Mouse (Mus musculus) G1E-ER4 (cell line): ENCODE data around the gene Gtpbp6. TPM values are rescaled to one million over a fixed set of nuclear protein-coding genes. Genes with fewer than 3 reads are reported as not detected.

ENCODE experiments used
- GATA1 ChIP-seq: IDR thresholded peaks from one replicate; pipeline ENCODE4 v1.8.0; 2012; ENCODE audit warnings: low read length, inconsistent platforms
- polyA plus RNA-seq: library from polyadenylated mRNA; stranded (reverse); fragments of >175 nt; gene quantifications from 2 replicates; pipeline ENCODE4 v1.2.3, GENCODE M21; 2012

Gtpbp6 gene
- 37.3 and 43.7 TPM in 2 replicates for polyA plus RNA-seq

DNA sequence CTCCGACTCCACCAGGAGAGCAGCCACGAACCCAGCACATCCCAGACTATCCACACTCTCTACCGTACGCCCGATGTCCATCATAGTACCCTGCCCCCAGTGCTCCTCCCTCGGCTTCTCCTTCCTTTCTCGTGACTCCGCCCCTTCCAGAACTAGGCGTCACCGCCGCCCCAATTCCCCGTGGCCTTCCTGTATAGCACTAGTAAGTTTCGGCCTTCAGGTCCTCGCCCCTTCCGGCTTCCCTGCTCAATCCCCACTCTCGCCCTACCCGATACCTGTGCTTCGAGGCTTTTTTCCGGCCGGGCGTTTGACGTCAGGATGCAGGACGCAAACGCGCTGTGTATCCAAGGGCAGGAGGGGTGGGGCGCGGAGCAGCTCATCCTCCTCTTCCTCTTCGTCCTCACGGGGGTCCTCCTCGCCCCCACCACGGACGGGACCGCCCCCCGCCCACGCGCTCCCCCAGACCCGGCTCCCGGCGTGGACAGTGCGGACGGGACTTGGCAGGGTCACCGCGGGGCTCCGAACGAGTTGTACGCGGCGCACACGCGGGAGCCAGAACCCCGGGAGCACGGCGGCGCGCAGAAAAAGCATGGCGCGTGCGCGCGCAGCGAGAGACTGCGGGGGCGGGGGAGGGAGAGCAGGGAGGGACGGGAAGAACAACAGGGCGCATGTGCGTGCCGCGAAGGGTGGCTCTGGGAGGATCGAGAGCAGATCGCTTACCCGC lies at the start of gene Gtpbp6:
Gene Gtpbp6 (minus strand): TSS at position 617 of the 724 bp plus-strand sequence.
- TF ChIP-seq GATA1 = no peak

DNA sequence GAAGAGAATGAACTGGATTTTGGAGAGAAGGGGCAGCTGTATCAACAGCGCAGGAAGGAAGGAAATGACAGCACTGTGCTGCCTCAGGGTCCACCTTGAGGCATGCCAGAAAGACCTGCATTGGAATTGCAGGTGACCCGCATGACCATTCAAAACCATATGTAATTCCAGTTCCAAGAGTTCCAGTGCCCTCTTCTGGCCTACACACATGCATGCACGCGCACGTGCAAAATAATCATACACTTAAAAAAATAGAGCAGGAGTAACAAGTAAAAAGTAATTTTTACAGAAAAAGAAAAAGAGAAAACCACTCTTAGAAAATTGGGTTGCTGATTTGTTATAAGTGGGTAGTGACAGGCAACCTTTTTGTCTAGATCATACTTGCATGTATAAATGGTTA lies 35.0 kb upstream of the Gtpbp6 start:
- TF ChIP-seq GATA1 = no peak

DNA sequence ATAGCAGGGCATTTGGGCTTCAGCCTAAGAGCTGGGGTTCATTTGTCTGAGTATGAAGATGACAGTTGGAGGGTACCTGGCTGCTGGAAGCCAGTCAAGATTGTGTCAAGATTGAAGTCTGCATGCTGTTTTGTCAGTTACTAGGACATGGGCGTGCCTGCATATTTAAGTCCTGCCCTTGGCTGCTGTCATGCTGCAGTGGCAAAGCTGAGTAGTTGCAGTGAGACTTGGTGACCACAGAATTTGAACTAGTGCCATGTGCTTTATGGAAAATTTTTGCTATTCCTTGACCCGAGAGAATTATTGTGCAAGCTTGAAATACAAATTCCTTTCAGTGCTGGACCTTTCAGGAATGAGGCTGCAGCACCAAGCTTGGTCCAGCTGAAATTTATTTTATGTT lies 34.3 kb upstream of the Gtpbp6 start:
- TF ChIP-seq GATA1 = no peak

DNA sequence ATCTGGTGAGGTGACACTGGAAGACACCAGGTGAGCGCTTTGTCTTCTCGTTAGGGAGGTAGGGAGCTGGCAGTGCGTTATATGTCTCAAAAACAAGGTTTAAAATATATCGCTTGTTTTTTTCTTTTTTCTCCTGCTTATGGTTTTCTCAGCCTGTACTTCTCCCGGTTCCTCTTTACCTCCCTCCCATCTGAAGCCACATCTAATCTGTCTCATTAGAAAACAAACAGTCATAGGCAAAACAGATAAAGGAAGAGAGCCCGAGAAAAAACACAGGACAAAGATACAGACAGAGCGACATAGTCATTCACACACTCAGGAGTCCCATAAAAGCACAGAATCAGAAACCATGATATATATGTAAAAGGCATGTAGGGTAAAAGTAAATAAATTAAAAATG lies 32.4 kb upstream of the Gtpbp6 start:
- no peak for TF ChIP-seq GATA1

DNA sequence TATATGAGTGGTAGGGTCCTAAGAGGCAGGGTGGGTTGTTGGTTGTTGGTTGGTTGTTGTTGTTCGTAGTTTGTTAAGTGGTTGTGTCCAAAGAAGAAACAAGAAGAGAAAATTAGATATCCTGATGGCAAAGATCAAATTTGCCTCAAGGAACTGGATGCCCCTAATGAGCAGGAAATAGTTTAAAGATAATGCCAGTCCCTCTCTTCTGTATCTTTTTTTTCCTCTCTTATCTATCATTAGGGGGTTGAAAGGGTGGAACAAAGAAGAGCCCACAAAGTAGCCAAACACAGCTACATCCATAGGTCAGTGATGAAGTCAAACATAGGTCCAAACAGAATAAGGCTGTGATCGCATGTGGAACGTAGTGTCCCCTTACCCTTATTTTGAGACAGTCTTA lies 31.3 kb upstream of the Gtpbp6 start:
- no peak for TF ChIP-seq GATA1

DNA sequence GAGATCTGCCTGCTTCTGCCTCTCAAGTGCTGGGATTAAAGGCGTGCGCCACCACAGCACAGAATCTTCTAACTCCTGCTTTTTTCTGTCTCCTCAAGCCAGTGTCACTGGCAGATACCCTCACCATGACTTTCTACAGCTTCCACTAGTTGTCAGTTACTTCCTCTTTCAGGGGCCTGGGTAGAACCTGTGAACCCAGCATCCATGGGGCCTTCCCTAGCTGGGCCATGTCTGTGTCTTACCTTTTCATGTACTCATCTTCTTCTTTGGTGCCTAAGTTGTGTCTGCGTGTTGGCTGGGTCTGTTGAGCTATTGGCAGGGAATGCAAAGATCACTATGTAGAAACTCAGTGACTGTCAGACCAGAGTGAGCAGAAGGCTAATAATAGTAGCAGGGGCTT lies 29.8 kb upstream of the Gtpbp6 start:
- TF ChIP-seq GATA1 = no peak

DNA sequence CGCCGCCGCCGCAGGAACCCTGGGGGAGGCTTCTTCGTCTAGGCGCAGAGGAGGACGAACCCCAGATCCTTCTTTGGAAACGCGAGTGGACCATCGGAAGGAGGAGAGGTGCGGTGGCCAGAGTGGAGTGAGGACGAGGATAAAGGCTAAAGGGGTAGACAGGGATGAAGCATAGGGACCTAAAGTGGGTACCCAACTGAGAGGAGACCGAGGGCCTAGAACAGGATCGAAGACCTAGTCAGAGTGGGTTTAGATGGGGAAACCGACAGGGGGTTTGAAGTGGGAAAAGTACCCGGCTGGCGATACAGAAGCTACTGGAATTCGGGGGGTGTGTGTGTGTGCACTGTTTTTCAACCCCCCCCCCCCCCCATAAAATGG lies 28.1 kb upstream of the Gtpbp6 start:
- no peak for TF ChIP-seq GATA1

DNA sequence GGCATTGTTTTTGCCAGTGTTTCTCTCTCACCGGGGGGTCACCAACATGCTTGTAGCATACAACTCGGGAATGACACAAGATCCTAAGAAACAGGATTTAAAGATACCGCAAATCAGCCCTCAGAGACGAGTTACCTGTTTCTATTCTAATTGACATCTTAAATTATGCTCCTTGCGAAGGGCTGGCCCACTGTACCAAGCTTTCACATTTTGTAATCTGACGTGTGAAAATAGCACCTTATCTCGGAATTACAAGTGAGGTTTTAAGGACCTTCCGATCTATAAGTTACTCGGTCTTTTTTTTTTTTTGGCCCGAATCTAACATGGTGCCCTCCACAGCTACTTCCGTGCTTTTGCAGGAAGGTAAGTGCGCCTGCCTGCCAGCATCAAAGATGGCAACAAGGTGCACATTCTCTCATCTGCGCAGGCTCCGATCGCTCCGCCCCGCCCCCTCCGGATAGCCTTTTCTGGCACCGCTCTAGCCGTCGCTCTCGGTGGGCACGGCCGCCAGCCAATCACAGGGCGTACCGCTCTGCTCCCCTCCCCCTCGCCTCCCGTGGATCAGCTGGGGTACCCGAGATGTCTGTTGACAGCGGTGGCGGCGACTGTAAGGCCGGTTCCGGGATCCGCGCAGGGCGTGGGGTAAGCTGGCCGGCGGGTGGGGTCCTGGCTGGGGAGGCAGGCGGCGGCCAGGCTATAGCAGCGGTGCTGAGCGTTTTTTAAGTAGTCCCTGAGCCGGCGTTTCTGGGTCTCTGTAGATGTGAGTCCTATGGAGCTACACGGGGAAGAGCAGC lies 27.5 kb upstream of the Gtpbp6 start, which contains the start of gene Chfr:
Gene Chfr (plus strand): TSS at position 550 of the 794 bp plus-strand sequence.
- no peak for TF ChIP-seq GATA1

DNA sequence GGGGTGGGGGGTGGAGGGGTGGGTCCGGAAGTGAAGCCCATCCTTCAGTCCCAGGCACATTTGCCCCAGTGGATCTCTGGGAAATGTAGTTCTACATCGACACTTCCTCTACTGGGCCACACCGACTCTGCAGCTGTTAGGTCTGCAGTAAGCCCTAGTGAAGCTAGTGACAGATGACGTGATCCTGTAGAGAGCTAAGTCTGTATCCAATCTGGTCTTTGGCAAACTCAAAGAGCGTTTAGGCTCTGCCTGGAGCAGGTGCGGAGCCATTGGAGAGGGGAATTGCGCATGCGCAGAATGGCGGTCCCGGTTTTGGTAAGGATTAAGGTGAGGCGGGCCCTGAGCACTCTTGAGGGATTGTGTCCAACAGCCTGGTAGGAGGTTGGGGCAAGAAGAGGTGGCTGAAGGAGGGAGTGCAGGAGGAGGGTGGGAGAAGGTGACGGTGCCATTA lies 2.0 kb upstream of the Gtpbp6 start, which contains the start of gene Zfp605:
Gene Zfp605 (plus strand): TSS at position 102 of the 451 bp plus-strand sequence.
- TF ChIP-seq GATA1 = no peak

DNA sequence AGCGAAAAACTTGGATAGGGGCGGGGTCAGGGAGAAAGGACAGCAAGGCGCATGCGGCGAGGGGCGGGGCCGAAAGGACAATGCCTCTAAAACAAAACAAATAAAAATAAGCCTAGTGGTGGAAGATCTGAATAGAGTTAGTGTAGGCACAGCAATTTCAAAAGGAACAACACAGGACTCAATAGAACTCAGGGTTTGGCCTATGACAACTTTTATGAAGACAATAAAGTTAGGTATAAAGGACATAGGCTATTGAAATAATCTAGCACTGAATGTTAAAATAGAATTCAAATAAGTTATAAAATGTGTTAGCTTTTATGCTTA lies 270 bp upstream of the Gtpbp6 start:
- no peak for TF ChIP-seq GATA1

DNA sequence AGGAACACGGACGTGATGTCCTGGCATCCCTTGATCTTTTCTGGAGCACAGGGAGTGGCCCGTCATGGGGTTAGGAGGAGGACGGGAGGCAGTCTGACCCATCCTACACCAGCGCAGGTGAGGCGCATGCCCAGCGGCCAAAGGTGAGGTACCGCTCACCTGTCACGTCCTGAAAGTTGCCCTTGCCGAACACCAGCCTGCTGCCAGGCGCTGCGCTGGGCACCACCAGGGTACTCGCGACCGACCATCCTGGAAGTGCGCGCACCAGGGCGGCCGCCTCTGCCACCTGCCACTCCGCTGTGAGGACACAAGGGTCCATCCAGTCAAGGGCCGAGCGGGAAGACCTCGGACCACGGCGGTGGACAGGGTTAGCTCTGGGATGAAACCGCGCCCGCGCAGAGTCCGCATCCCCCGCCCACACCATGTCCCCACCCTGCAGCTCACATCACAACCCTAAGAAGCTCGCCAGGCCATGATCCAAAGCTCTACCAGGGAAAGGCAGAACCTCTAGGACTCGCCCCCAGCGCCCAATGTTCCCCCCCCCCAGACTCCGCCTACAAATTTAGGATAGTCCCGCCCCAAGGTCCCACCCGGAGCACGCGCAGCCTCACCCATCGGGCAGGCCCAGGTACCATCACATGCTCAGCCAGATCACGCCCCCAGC lies 964 bp downstream of the Gtpbp6 start:
- TF ChIP-seq GATA1 = no peak

DNA sequence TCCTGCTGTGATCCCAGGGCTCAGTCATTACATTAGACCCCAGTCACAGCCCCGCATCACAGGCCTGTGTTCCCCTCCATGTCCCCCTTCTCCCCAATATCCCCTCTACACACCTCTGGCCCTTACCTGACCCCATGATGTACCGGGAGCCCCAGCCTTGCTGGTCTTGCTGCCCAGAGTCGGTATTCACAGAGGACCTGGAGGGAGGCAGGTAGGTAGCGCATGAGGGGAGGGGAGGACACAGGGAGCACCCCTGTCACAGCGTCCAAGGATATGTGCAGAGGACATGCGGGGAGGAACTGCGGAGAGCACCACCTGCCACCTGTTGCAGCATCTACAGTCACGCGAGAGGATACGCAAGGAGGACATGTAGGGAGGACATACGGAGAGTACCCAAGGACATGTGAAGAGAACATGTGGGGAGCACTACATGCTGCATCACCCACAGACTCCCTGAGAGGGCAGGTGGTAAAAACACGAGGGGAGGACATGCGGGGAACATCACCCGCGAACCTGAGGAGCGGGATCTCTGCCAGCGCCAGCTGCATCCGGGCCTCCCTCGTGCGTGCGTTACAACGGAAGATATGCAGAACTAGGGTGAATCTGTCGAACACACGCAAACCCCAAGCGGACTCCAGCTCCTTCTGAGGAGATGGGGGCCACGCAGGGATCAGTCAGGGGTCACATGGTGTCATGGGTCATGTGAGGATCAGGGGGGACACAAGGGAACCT lies 1.7 kb downstream of the Gtpbp6 start:
- no peak for TF ChIP-seq GATA1

DNA sequence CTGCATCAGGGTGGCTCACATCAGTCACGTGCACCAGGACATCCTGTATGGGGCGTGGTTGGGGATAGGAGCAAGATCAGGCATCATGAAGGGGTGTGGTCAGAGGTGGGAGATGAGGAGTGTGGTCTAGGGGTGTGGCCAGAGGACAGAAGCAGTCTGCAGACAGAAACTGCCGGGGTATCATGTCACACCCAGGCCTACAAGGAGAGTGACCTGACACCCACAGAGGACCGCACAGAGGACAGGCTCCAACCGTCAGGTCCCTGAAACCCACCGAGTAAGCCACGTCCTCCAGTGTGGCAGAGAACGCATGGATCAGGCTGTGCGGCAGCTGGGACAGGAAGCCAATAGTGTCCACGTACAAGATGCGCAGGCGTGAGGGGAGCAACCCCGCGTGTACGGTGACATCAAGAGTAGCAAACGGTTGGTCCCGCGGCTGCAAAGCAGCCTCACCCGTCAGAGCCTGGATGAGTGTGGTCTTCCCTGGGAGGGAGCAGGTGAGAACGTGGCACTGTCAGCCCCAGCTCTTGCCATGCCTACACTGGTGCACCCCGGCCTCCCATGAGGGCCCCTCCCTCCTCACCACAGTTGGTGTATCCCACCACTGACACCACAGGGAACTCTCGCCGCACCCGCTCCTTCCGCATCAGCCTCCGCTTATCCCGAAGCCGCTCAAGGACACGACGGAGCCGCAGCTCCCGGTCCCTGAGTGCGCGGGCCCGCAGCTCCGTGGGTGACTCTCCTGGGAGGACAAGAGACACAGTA lies 3.2 kb downstream of the Gtpbp6 start:
- TF ChIP-seq GATA1 = no peak

DNA sequence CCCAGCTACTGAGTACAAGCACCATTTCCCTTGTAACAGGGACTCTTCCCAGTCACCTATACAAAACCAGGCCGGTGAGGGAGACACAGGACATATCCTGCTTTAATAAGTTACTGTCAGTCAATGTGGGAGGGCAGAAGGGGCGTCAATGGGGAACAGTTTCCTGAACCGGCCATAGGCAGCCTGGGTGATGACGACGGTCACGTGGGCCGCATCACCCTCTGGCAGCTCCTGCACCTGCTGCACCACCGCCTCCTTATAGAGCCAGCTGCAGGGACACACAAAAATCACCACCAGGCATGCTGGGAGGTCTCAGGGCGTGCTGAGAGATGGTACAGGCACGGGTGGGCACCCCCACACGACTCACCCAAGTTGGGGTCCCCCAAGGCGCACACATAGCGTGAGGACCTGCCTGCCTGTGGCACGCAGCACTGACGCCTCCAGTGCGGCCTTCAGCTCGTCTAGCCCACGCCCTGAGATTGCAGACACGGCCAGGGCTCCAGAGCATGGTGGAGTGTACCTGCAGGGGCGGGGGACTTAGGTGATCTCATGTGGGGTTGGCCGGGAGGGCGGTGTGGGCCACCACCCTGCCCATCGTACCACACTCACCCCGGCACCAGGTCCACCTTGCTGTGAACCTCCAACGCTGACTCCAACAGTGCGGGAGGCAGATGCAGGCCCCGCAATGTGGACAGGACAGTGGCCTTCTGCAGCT lies 3.9 kb downstream of the Gtpbp6 start:
- no peak for TF ChIP-seq GATA1
